ENCODE assay signal across 9 mouse cellular contexts in the genomic region with DNA sequence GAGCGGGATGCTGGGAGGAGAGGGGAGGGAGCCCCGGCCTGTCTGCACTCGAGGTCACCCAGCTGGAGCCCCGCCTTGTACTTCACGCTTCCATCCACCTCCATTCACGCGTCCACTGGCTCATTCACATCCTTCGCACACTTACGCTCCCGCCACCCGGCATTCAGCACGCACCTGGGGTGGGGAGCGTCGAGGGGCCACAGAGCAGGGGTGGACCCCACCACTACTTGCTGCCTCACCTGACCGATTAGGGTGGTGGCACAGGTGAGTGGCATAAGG. TPM values are rescaled to one million over a fixed set of nuclear protein-coding genes. Genes with fewer than 3 reads are reported as not detected.
DNase-seq lines count a peak whose midpoint lies in the region; ATAC-seq and TF ChIP-seq lines count a peak whose summit lies in the region.
"Had no signal": no experiment of that assay in that cellular context is flagged by ENCODE, and none has a peak within 500 bp of the region (broad histone marks: within the 10 kb centered on the region; RNA-seq: fewer than 3 reads in every experiment).

A gene (minus strand): TSS at position 146 of the 279 bp plus-strand sequence.

- no peak for ATAC-seq in heart, embryonic 11.5 days (replicated peaks; ENCODE audit: insufficient number of reproducible peaks, low FRiP score, low TSS enrichment)
- 0 out of 2 replicates have a peak, but pooled peaks have one; percentile 11 for ATAC-seq in forebrain, embryonic 14.5 days
- no peak for ATAC-seq in liver, embryonic 13.5 days (ENCODE audit: low read depth)

- H3K36me3 ChIP-seq in heart, embryonic 11.5 days (ENCODE audit: control insufficient read depth, insufficient read depth, low read length) = no peaks in the 10 kb centered on the region
- H3K36me3 ChIP-seq in E14TG2a.4 (ENCODE audit: insufficient read depth, low read length) = no peaks in the 10 kb centered on the region
- no peaks in the 10 kb centered on the region for H3K36me3 ChIP-seq in forebrain, embryonic 14.5 days (ENCODE audit: control insufficient read depth, insufficient read depth, low read length)
- H3K36me3 ChIP-seq in liver, embryonic 13.5 days = no peaks in the 10 kb centered on the region

- no peaks in the 10 kb centered on the region for H3K9me3 ChIP-seq in heart, embryonic 11.5 days (replicated peaks; ENCODE audit: control insufficient read depth, low read length)
- H3K9me3 ChIP-seq in E14TG2a.4 (ENCODE audit: low read length) = no peaks in the 10 kb centered on the region
- no peaks in the 10 kb centered on the region for H3K9me3 ChIP-seq in forebrain, embryonic 14.5 days (replicated peaks; ENCODE audit: control insufficient read depth, low read length)
- no peaks in the 10 kb centered on the region for H3K9me3 ChIP-seq in liver, embryonic 13.5 days (replicated peaks)

- peak within 1 kb of the TSS; percentile 47 for H3K4me3 ChIP-seq in heart, embryonic 11.5 days (ENCODE audit: low read depth, low read length)
- peak within 1 kb of the TSS; percentile 86 for H3K4me3 ChIP-seq in E14TG2a.4 (replicated peaks; ENCODE audit: low read length)
- peak within 1 kb of the TSS; percentile 35 for H3K4me3 ChIP-seq in forebrain, embryonic 14.5 days (ENCODE audit: low read depth, low read length)
- H3K4me3 ChIP-seq in liver, embryonic 13.5 days (replicated peaks) = 0 out of 2 replicates have a peak within 1 kb of the TSS, but pooled peaks have one; percentile 8

- H3K9ac ChIP-seq in heart, embryonic 11.5 days (ENCODE audit: low read depth, low read length) = 0 out of 2 replicates have a peak within 1 kb of the TSS, but pooled peaks have one; percentile 34
- peak within 1 kb of the TSS; percentile 54 for H3K9ac ChIP-seq in forebrain, embryonic 14.5 days (ENCODE audit: low read length)
- H3K9ac ChIP-seq in liver, embryonic 13.5 days = no peak within 1 kb of the TSS

- H3K27me3 ChIP-seq in heart, embryonic 11.5 days (ENCODE audit: control insufficient read depth, insufficient read depth, low read length) = peaks cover 60% of the 10 kb centered on the region
- peaks cover 92% of the 10 kb centered on the region for H3K27me3 ChIP-seq in E14TG2a.4 (ENCODE audit: insufficient read depth, low read length)
- H3K27me3 ChIP-seq in forebrain, embryonic 14.5 days (replicated peaks; ENCODE audit: control insufficient read depth, insufficient read depth, low read length) = peaks cover 29% of the 10 kb centered on the region
- H3K27me3 ChIP-seq in liver, embryonic 13.5 days = peaks cover 81% of the 10 kb centered on the region

- H3K27ac ChIP-seq in heart, embryonic 11.5 days (ENCODE audit: low read depth, low read length) = no peak within 1 kb of the TSS
- no peak within 1 kb of the TSS for H3K27ac ChIP-seq in forebrain, embryonic 14.5 days (ENCODE audit: low read depth, low read length)
- H3K27ac ChIP-seq in liver, embryonic 13.5 days = no peak within 1 kb of the TSS

- peaks cover 6% of the 10 kb centered on the region; the same call in 1 of the 2 replicates for H3K4me1 ChIP-seq in heart, embryonic 11.5 days (ENCODE audit: control insufficient read depth, insufficient read depth, low read length)
- H3K4me1 ChIP-seq in E14TG2a.4 (replicated peaks; ENCODE audit: low read depth, low read length) = peaks cover 21% of the 10 kb centered on the region
- peaks cover 4% of the 10 kb centered on the region; the same call in 1 of the 2 replicates for H3K4me1 ChIP-seq in forebrain, embryonic 14.5 days (ENCODE audit: control insufficient read depth, insufficient read depth, low read length)
- 0 out of 2 replicates have a peak, but pooled peaks cover 9% of the 10 kb centered on the region for H3K4me1 ChIP-seq in liver, embryonic 13.5 days (replicated peaks)

- TF ChIP-seq CTCF in E14TG2a.4 (conservative IDR thresholded peaks at IDR 0.05; ENCODE audit: low read length) = no peak

- no peak for DNase-seq in heart, adult 9 months (ENCODE audit: low spot score in 2 of 2)
- no peak for DNase-seq in forebrain, embryonic 14.5 days (ENCODE audit: low spot score)
- no peak for DNase-seq in liver, embryonic 13.5 days
- no peak for DNase-seq in adrenal gland, postnatal 25 days
- no peak for DNase-seq in layer of hippocampus, adult 11-12 months (ENCODE audit: low spot score)
- DNase-seq in kidney, adult 9 months = no peak

- peak within 1 kb of the TSS; percentile 81 for H3K4me2 ChIP-seq in heart, embryonic 11.5 days
- peak within 1 kb of the TSS; percentile 75 for H3K4me2 ChIP-seq in forebrain, embryonic 14.5 days (ENCODE audit: low read length)
- H3K4me2 ChIP-seq in liver, embryonic 13.5 days = peak within 1 kb of the TSS; percentile 36

- 2% methylated on average over 15 of the region's 15 CpGs for WGBS in heart, embryonic 11.5 days (ENCODE audit: insufficient replicate concordance)
- under 1% methylated on average over 13 of the region's 15 CpGs for WGBS in forebrain, embryonic 14.5 days
- 3% methylated on average over 13 of the region's 15 CpGs for WGBS in liver, embryonic 13.5 days (ENCODE audit: insufficient replicate concordance)

RNA-seq across cellular contexts. Expression of the gene that starts here (rescaled TPM):
- polyA plus RNA-seq in heart, embryonic 11.5 days (2014; fragmentation: Nextera tagmentation; extraction: Ambion mirVana) = 0.07 and 0.20 TPM in 2 replicates
- polyA plus RNA-seq in forebrain, embryonic 14.5 days (2014; fragmentation: Nextera tagmentation; extraction: Ambion mirVana) = 0.13 and 0.48 TPM in 2 replicates
- 0.05 TPM in 1 of 2 replicates, not detected in the other for polyA plus RNA-seq in liver, embryonic 13.5 days (2015; fragmentation: Nextera tagmentation; extraction: Ambion mirVana)
- total RNA-seq in adrenal gland, postnatal 25 days (2021) = 0.57 and 0.76 TPM in 2 replicates
- total RNA-seq: liver, adult 2 months had no signal

Comparison
In these comparisons a context has a peak if more than half of its experiments do, and no peak if none do; other contexts are left out.
1. Peak in ATAC-seq, H3K4me3 ChIP-seq, H3K9ac ChIP-seq and H3K4me2 ChIP-seq in forebrain, embryonic 14.5 days; RNA of the gene not detected or under 1 TPM.
2. H3K4me3 ChIP-seq: peak in every context shown above with its lines; median percentile 86 in E14TG2a.4; 47 in heart, embryonic 11.5 days; 35 in forebrain, embryonic 14.5 days; 8 in liver, embryonic 13.5 days.